Mouse (Mus musculus) CD4-positive, CD25-positive, alpha-beta regulatory T cell, adult 2 months (primary cell): ENCODE data around the gene Tmem229b.
A peak's percentile ranks its signal among the peaks of the same experiment; 100 is the strongest.
"Not testable (repeated sequence)": the region's sequence is repeated elsewhere in the genome, so short reads cannot be mapped to it uniquely, and the experiment has no call there.

Source experiments
- DNase-seq: peaks from one replicate; pipeline ENCODE4 v3.0.0-alpha.2; 2012; ENCODE audit warnings: low read depth, low spot score

Tmem229b gene

GRCm38 (mm10) chr12:79006478-79007125 is 825 bp downstream of the Tmem229b start:
- peak; percentile 72 for DNase-seq

- no peak for DNase-seq
Observed at GRCm38 (mm10) chr12:79006076-79006475, 1.4 kb downstream of the Tmem229b start.

- no peak for DNase-seq
Observed at GRCm38 (mm10) chr12:79005456-79005855, 2.0 kb downstream of the Tmem229b start.

- no peak for DNase-seq
Observed at GRCm38 (mm10) chr12:79002978-79003377, 4.4 kb downstream of the Tmem229b start.

GRCm38 (mm10) chr12:79002406-79002805 is 5.0 kb downstream of the Tmem229b start:
- no peak for DNase-seq

GRCm38 (mm10) chr12:78996711-78997110 is 10.7 kb downstream of the Tmem229b start:
- no peak for DNase-seq

GRCm38 (mm10) chr12:78996271-78996670 is 11.2 kb downstream of the Tmem229b start:
- no peak for DNase-seq

- no peak for DNase-seq
Observed at GRCm38 (mm10) chr12:78987581-78988081, 19.8 kb downstream of the Tmem229b start.

GRCm38 (mm10) chr12:78984035-78984432 is 23.4 kb downstream of the Tmem229b start:
- DNase-seq, result no peak

- no peak for DNase-seq
Observed at GRCm38 (mm10) chr12:78983296-78984034, 24.0 kb downstream of the Tmem229b start.

- no peak for DNase-seq
Observed at GRCm38 (mm10) chr12:78981938-78982825, 25.2 kb downstream of the Tmem229b start.

GRCm38 (mm10) chr12:78981131-78981530 is 26.3 kb downstream of the Tmem229b start:
- peak; percentile 35 for DNase-seq

- peak; percentile 82 for DNase-seq
Observed at GRCm38 (mm10) chr12:78980683-78981091, 26.7 kb downstream of the Tmem229b start.

GRCm38 (mm10) chr12:78977552-78977951 is 29.9 kb downstream of the Tmem229b start:
- no peak for DNase-seq

- DNase-seq, result no peak
Observed at GRCm38 (mm10) chr12:78977078-78977477, 30.3 kb downstream of the Tmem229b start.

GRCm38 (mm10) chr12:78975836-78976235 is 31.6 kb downstream of the Tmem229b start:
- DNase-seq, result peak; percentile 37

- no peak for DNase-seq
Observed at GRCm38 (mm10) chr12:78974767-78975166, 32.7 kb downstream of the Tmem229b start.

- DNase-seq, result no peak
Observed at GRCm38 (mm10) chr12:78973779-78974178, 33.6 kb downstream of the Tmem229b start.

- DNase-seq, result no peak
Observed at GRCm38 (mm10) chr12:78971649-78972048, 35.8 kb downstream of the Tmem229b start.

GRCm38 (mm10) chr12:78970725-78971124 is 36.7 kb downstream of the Tmem229b start:
- no peak for DNase-seq

- not testable (repeated sequence) for DNase-seq
Observed at GRCm38 (mm10) chr12:78964496-78964895, 42.9 kb downstream of the Tmem229b start.

- DNase-seq, result no peak
Observed at GRCm38 (mm10) chr12:78956405-78956804, 51.0 kb downstream of the Tmem229b start.
